Mouse (Mus musculus) A20 (cell line): Measurements from ENCODE around the gene Hoxa3.

Experiments used
- DNase-seq: peaks from one replicate; pipeline ENCODE4 v3.0.0-alpha.2; 2011; ENCODE audit warnings: low read depth, low spot score

Gene Hoxa3

GRCm38 (mm10) chr6:52156551-52157200 lies 56.5 kb downstream of the Hoxa3 start:
- no peak for DNase-seq

GRCm38 (mm10) chr6:52155471-52155870 lies 57.7 kb downstream of the Hoxa3 start:
- DNase-seq: no peak

- no peak for DNase-seq
These were observed 59.1 kb downstream of the Hoxa3 start for GRCm38 (mm10) chr6:52154044-52154443.

- DNase-seq: no peak
These were observed 59.9 kb downstream of the Hoxa3 start for GRCm38 (mm10) chr6:52153270-52153669.

DNA sequence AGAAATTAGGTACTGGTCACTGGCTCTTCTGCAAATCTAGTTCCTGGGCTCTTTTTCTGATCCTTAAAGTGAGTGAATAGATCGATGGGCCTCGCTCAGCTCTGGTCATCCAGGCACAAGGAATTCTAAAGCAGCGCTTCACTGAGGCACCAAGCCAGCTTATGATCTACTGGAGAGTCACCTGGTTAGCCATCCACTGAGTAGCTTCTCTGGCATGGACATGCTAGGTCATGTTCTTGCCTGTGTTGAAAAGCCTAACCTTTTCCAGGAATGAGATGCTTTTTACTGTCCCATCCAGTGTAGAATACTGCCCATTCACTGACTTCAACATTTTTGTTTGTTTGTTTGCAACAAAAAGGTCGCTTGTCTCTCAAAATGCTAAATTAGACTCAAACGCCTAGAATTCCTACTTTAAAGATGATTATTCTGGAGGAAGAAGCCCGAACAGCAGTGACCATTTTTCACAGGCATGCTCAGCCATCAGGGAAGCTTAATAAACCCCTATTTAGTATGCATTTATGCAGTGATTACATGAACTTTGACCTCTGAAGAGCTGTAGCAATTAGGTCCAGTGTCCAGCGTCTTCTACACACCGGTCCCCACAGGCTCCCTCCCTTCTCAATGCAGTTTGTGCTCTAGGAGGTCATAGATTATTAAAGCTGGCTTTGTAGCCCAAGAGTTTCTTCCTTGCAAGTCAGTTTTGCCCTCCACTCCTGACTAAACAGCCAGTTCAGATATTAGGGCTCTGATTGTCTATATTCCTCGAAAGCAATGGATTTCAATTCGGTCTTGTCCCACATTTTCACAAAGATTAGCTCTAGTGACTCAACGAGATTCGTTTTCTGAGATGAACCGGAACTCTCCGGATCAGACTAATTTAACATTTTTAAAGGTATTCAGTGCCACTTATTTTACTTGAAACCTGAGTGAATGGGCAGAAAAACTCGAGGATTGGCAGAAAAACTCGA lies 60.6 kb downstream of the Hoxa3 start:
- no peak for DNase-seq

- DNase-seq: no peak
These were observed 61.6 kb downstream of the Hoxa3 start for GRCm38 (mm10) chr6:52151571-52151970.

GRCm38 (mm10) chr6:52150401-52150966 lies 62.7 kb downstream of the Hoxa3 start:
- no peak for DNase-seq

- DNase-seq: no peak
These were observed 74.0 kb downstream of the Hoxa3 start for GRCm38 (mm10) chr6:52139115-52139514.

DNA sequence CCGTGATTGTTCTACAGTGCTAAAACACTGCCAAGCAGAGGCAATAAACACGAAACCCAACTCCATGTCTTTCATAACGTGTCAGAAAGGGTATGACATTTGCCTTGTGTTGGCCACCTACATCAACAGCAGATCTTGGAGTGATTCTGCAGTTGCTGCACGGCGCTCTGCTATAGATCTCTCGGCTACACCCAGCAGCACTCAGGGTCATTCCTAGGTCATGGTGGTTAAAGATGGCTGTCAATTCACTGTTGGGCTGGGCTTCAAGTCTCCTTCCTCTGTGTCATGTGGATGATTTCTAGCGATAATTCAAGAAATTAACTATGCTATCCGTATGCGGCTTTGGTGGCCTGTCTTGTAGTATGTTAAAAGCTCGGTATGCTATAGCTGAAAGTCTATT lies 74.6 kb downstream of the Hoxa3 start:
- no peak for DNase-seq

- no peak for DNase-seq
These were observed 75.1 kb downstream of the Hoxa3 start for GRCm38 (mm10) chr6:52137841-52138535.

DNA sequence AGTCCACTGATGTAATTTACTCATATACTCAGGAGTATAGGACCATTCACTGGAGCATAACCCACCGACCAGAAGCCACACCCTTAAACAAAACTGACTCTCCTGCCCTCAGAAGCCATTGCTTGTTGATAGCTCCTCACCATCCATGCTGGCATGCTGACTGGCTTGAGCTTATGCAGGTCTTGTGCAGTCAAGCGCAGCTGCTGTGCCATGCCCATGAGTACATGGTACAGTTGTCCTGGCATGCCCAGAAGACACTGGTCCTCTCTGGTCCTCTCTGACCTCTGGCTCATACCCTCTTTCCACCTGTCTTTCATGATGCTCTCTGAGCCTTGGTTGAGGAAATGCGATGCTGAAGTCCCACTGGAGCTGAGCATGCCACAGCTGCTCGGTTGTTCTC lies 89.5 kb downstream of the Hoxa3 start:
- DNase-seq: no peak

- no peak for DNase-seq
These were observed 92.0 kb downstream of the Hoxa3 start for GRCm38 (mm10) chr6:52121173-52121572.
